Mouse (Mus musculus): ENCODE measurements around the gene Rsbn1.

- TF ChIP-seq CTCF (IDR thresholded peaks at IDR 0.05; ENCODE audit: borderline replicate concordance, insufficient read depth, low read length): no peak
- TF ChIP-seq POLR2A (IDR thresholded peaks at IDR 0.05; ENCODE audit: low read depth, low read length): no peak
Observed at GRCm38 (mm10) chr3:103967231-103967630, 53.3 kb downstream of the Rsbn1 start.

All from embryonic fibroblast, embryonic 13.5 days (primary cell).